Mouse (Mus musculus) adrenal gland, adult 8-10 months (tissue): Measurements from ENCODE around the gene Abhd12. TPM values are rescaled to one million over a fixed set of nuclear protein-coding genes. Genes with fewer than 3 reads are reported as not detected.
"Not testable (repeated sequence)": the region's sequence is repeated elsewhere in the genome, so short reads cannot be mapped to it uniquely, and the experiment has no call there.

Source experiments
- DNase-seq: peaks from one replicate; pipeline ENCODE4 v3.0.0; 2022
- total RNA-seq, 4 experiments: library from RNA; stranded (reverse); gene quantifications; 2 replicates each; pipeline ENCODE4 v1.2.4; 2022

The Abhd12 gene
- total RNA-seq, 4 experiments from 2014 or later = 76.1 to 111 (median 90.2) TPM

GRCm38 (mm10) chr2:150909429-150910039 lies 5.0 kb upstream of the Abhd12 start:
- DNase-seq = peak; percentile 91

GRCm38 (mm10) chr2:150908881-150909280 lies 4.3 kb upstream of the Abhd12 start:
- DNase-seq = not testable (repeated sequence)

GRCm38 (mm10) chr2:150904936-150905450 lies 452 bp upstream of the Abhd12 start, which contains the start of gene Gins1:
Gins1 (plus strand) TSS chr2:150905400.
- no peak for DNase-seq

- no peak for DNase-seq
Measured at GRCm38 (mm10) chr2:150902347-150902746, 2.2 kb downstream of the Abhd12 start.

- DNase-seq = no peak
Measured at GRCm38 (mm10) chr2:150900341-150900740, 4.2 kb downstream of the Abhd12 start.

GRCm38 (mm10) chr2:150895691-150896252 lies 8.8 kb downstream of the Abhd12 start:
- DNase-seq = no peak

GRCm38 (mm10) chr2:150894617-150895267 lies 9.8 kb downstream of the Abhd12 start:
- no peak for DNase-seq

- DNase-seq = no peak
Measured at GRCm38 (mm10) chr2:150887370-150887769, 17.2 kb downstream of the Abhd12 start.

GRCm38 (mm10) chr2:150886315-150886714 lies 18.2 kb downstream of the Abhd12 start:
- no peak for DNase-seq

GRCm38 (mm10) chr2:150885814-150886213 lies 18.7 kb downstream of the Abhd12 start:
- no peak for DNase-seq

GRCm38 (mm10) chr2:150884779-150885110 lies 19.8 kb downstream of the Abhd12 start:
- DNase-seq = no peak

- DNase-seq = no peak
Measured at GRCm38 (mm10) chr2:150884075-150884778, 20.3 kb downstream of the Abhd12 start.

GRCm38 (mm10) chr2:150877561-150877960 lies 27.0 kb downstream of the Abhd12 start:
- no peak for DNase-seq

- no peak for DNase-seq
Measured at GRCm38 (mm10) chr2:150875226-150875625, 29.3 kb downstream of the Abhd12 start.

- DNase-seq = no peak
Measured at GRCm38 (mm10) chr2:150874508-150874907, 30.0 kb downstream of the Abhd12 start.

- DNase-seq = no peak
Measured at GRCm38 (mm10) chr2:150869446-150869845, 35.1 kb downstream of the Abhd12 start.

- DNase-seq = no peak
Measured at GRCm38 (mm10) chr2:150867021-150867420, 37.5 kb downstream of the Abhd12 start.

GRCm38 (mm10) chr2:150861128-150861527 lies 43.4 kb downstream of the Abhd12 start:
- DNase-seq = no peak

- DNase-seq = no peak
Measured at GRCm38 (mm10) chr2:150859709-150860470, 44.7 kb downstream of the Abhd12 start.

GRCm38 (mm10) chr2:150858724-150859487 lies 45.6 kb downstream of the Abhd12 start:
- DNase-seq = no peak

GRCm38 (mm10) chr2:150855186-150855585 lies 49.4 kb downstream of the Abhd12 start:
- no peak for DNase-seq

GRCm38 (mm10) chr2:150851251-150851650 lies 53.3 kb downstream of the Abhd12 start:
- DNase-seq = no peak
